Mouse (Mus musculus) MEL (cell line): ENCODE results near the gene Dusp14. TPM values are rescaled to one million over a fixed set of nuclear protein-coding genes. Genes with fewer than 3 reads are reported as not detected.

Source experiments
- DNase-seq: peaks from one replicate; pipeline ENCODE4 v3.0.0; 2011; ENCODE audit warnings: low read depth, low spot score
- H3K27ac ChIP-seq: 2 replicates; pipeline ENCODE4 v1.5.1; 2012; ENCODE audit warnings: low read depth, mild to moderate bottlenecking, control low read depth, low read length, moderate library complexity; ENCODE audit not compliant: control insufficient read depth
- H3K27me3 ChIP-seq, 2 experiments: fragments of 150-350 bp in 1 of 2; sonication (generic) in 1 of 2; 2 replicates each; pipeline ENCODE4 v1.6.1; 2012; ENCODE audit warnings: low read length in 2 of 2, mild to moderate bottlenecking in 2 of 2, improper control_type of control experiment in 1 of 2, moderate library complexity in 1 of 2; ENCODE audit not compliant: insufficient read depth in 2 of 2, control insufficient read depth in 1 of 2
- H3K36me3 ChIP-seq, 2 experiments: 2 replicates each; pipeline ENCODE4 v1.6.1; 2012 to 2014; ENCODE audit warnings: low read length in 2 of 2, improper control_type of control experiment in 1 of 2, inconsistent platforms in 1 of 2, mild to moderate bottlenecking in 1 of 2; ENCODE audit not compliant: insufficient read depth in 2 of 2, control insufficient read depth in 1 of 2
- H3K4me1 ChIP-seq, 2 experiments: fragments of 150-350 bp in 1 of 2; sonication (generic) in 1 of 2; 2 replicates each; pipeline ENCODE4 v1.6.1; 2012; ENCODE audit warnings: low read length in 2 of 2, improper control_type of control experiment in 1 of 2, mild to moderate bottlenecking in 1 of 2; ENCODE audit not compliant: insufficient read depth in 2 of 2, control insufficient read depth in 1 of 2
- H3K4me3 ChIP-seq, 2 experiments: fragments of 150-350 bp in 1 of 2; sonication (generic) in 1 of 2; 2 replicates each; pipeline ENCODE4 v1.5.1; 2012; ENCODE audit warnings: low read depth in 2 of 2, low read length in 2 of 2, mild to moderate bottlenecking in 2 of 2, moderate library complexity in 2 of 2, control low read depth in 1 of 2, improper control_type of control experiment in 1 of 2; ENCODE audit not compliant: control insufficient read depth in 1 of 2, insufficient read depth in 1 of 2
- H3K79me2 ChIP-seq: 2 replicates; pipeline ENCODE4 v1.6.1; 2012; ENCODE audit warnings: mild to moderate bottlenecking, low read length, moderate library complexity; ENCODE audit not compliant: control insufficient read depth, poor library complexity, insufficient read depth
- H3K9ac ChIP-seq: 2 replicates; pipeline ENCODE4 v1.6.1; 2012; ENCODE audit warnings: low read depth, mild to moderate bottlenecking, control low read depth, low read length, moderate library complexity; ENCODE audit not compliant: control insufficient read depth, poor library complexity, severe bottlenecking
- H3K9me3 ChIP-seq: fragments of 150-350 bp; sonication (generic); replicated peaks from 2 replicates; pipeline ENCODE4 v1.6.1; 2012; ENCODE audit warnings: mild to moderate bottlenecking, low read length, improper control_type of control experiment, moderate library complexity; ENCODE audit not compliant: insufficient read depth
- BHLHE40 ChIP-seq: IDR thresholded peaks from 2 replicates; pipeline ENCODE4 v1.6.1; 2012; ENCODE audit warnings: low read depth, mild to moderate bottlenecking, inconsistent platforms, low read length, improper control_type of control experiment, borderline replicate concordance
- CHD1 ChIP-seq: IDR thresholded peaks from 2 replicates; pipeline ENCODE4 v1.6.1; 2012; ENCODE audit warnings: low read depth, mild to moderate bottlenecking, inconsistent platforms, low read length, improper control_type of control experiment
- CHD2 ChIP-seq: IDR thresholded peaks from 2 replicates; pipeline ENCODE4 v1.6.1; 2011; ENCODE audit warnings: low read length, improper control_type of control experiment
- CTCF ChIP-seq, 3 experiments: IDR thresholded peaks in 2 of 3; conservative IDR thresholded peaks in 1 of 3; 2 replicates each; pipeline ENCODE4 v1.5.1; 2011 to 2012; ENCODE audit warnings: low read length in 3 of 3, low read depth in 2 of 3, mild to moderate bottlenecking in 2 of 3, improper control_type of control experiment in 1 of 3, inconsistent platforms in 1 of 3, mixed read lengths in 1 of 3, moderate library complexity in 1 of 3; ENCODE audit not compliant: control insufficient read depth in 1 of 3, insufficient read depth in 1 of 3, poor library complexity in 1 of 3, severe bottlenecking in 1 of 3
- E2F4 ChIP-seq: IDR thresholded peaks from 2 replicates; pipeline ENCODE4 v1.6.1; 2011; ENCODE audit warnings: low read depth, low read length, improper control_type of control experiment, borderline replicate concordance
- ETS1 ChIP-seq: IDR thresholded peaks from 2 replicates; pipeline ENCODE4 v1.6.1; 2012; ENCODE audit warnings: low read depth, mild to moderate bottlenecking, inconsistent platforms, low read length, improper control_type of control experiment, moderate library complexity
- GABPA ChIP-seq: IDR thresholded peaks from 2 replicates; pipeline ENCODE4 v1.6.1; 2012; ENCODE audit warnings: low read depth, mild to moderate bottlenecking, inconsistent platforms, low read length, improper control_type of control experiment, moderate library complexity
- HCFC1 ChIP-seq: IDR thresholded peaks from 2 replicates; pipeline ENCODE4 v1.6.1; 2012; ENCODE audit warnings: low read depth, mild to moderate bottlenecking, inconsistent platforms, low read length, improper control_type of control experiment, moderate library complexity
- KAT2A ChIP-seq: conservative IDR thresholded peaks from 2 replicates; pipeline ENCODE4 v1.6.1; 2012; ENCODE audit warnings: low read depth, low read length, improper control_type of control experiment, inconsistent platforms
- MAFK ChIP-seq: IDR thresholded peaks from 2 replicates; pipeline ENCODE4 v1.6.1; 2011; ENCODE audit warnings: low read depth, mild to moderate bottlenecking, low read length, improper control_type of control experiment, borderline replicate concordance
- MAX ChIP-seq: IDR thresholded peaks from 2 replicates; pipeline ENCODE4 v1.6.1; 2011; ENCODE audit warnings: low read length, improper control_type of control experiment
- MAZ ChIP-seq: IDR thresholded peaks from 2 replicates; pipeline ENCODE4 v1.6.1; 2012; ENCODE audit warnings: low read depth, mild to moderate bottlenecking, inconsistent platforms, low read length, improper control_type of control experiment
- MEF2A ChIP-seq: IDR thresholded peaks from 2 replicates; pipeline ENCODE4 v1.6.1; 2014; ENCODE audit warnings: low read depth, mild to moderate bottlenecking, inconsistent platforms, low read length, improper control_type of control experiment; ENCODE audit not compliant: poor library complexity, insufficient replicate concordance, severe bottlenecking; ENCODE audit errors: extremely low read depth
- MXI1 ChIP-seq: IDR thresholded peaks from 2 replicates; pipeline ENCODE4 v1.6.1; 2011; ENCODE audit warnings: mild to moderate bottlenecking, low read depth, low read length, improper control_type of control experiment
- MYB ChIP-seq: IDR thresholded peaks from 2 replicates; pipeline ENCODE4 v1.6.1; 2011; ENCODE audit warnings: mild to moderate bottlenecking, low read depth, low read length, improper control_type of control experiment
- MYC ChIP-seq: IDR thresholded peaks from 2 replicates; pipeline ENCODE4 v1.6.1; 2011; ENCODE audit warnings: low read depth, mild to moderate bottlenecking, low read length, improper control_type of control experiment, moderate library complexity
- NELFE ChIP-seq: IDR thresholded peaks from 2 replicates; pipeline ENCODE4 v1.6.1; 2011; ENCODE audit warnings: low read depth, low read length, improper control_type of control experiment
- NRF1 ChIP-seq: IDR thresholded peaks from 2 replicates; pipeline ENCODE4 v1.6.1; 2014; ENCODE audit warnings: low read depth, mild to moderate bottlenecking, inconsistent platforms, low read length, improper control_type of control experiment, moderate library complexity; ENCODE audit not compliant: poor library complexity, insufficient read depth, severe bottlenecking
- RCOR1 ChIP-seq: IDR thresholded peaks from 2 replicates; pipeline ENCODE4 v1.6.1; 2012; ENCODE audit warnings: low read depth, mild to moderate bottlenecking, inconsistent platforms, low read length, improper control_type of control experiment
- TBP ChIP-seq: IDR thresholded peaks from 2 replicates; pipeline ENCODE4 v1.8.0; 2011; ENCODE audit warnings: low read depth, low read length, improper control_type of control experiment
- TCF12 ChIP-seq: IDR thresholded peaks from 2 replicates; pipeline ENCODE4 v1.6.1; 2014; ENCODE audit warnings: low read depth, mild to moderate bottlenecking, inconsistent platforms, low read length, improper control_type of control experiment, moderate library complexity
- UBTF ChIP-seq: IDR thresholded peaks from 2 replicates; pipeline ENCODE4 v1.6.1; 2012; ENCODE audit warnings: low read depth, mild to moderate bottlenecking, inconsistent platforms, low read length, improper control_type of control experiment, moderate library complexity, borderline replicate concordance; ENCODE audit not compliant: insufficient read depth
- USF1 ChIP-seq: IDR thresholded peaks from 2 replicates; pipeline ENCODE4 v1.6.1; 2014; ENCODE audit warnings: low read depth, mild to moderate bottlenecking, inconsistent platforms, low read length, improper control_type of control experiment, moderate library complexity
- USF2 ChIP-seq, 2 experiments: IDR thresholded peaks; 2 replicates each; pipeline ENCODE4 v1.6.1; 2011 to 2012; ENCODE audit warnings: improper control_type of control experiment in 2 of 2, low read length in 2 of 2, borderline replicate concordance in 1 of 2, inconsistent platforms in 1 of 2, low read depth in 1 of 2, mild to moderate bottlenecking in 1 of 2; ENCODE audit not compliant: insufficient read depth in 1 of 2
- ZC3H11A ChIP-seq: IDR thresholded peaks from 2 replicates; pipeline ENCODE4 v1.6.1; 2012; ENCODE audit warnings: low read depth, mild to moderate bottlenecking, inconsistent platforms, low read length, improper control_type of control experiment
- ZNF384 ChIP-seq: IDR thresholded peaks from 2 replicates; pipeline ENCODE4 v1.6.1; 2012; ENCODE audit warnings: low read depth, mild to moderate bottlenecking, inconsistent platforms, low read length, improper control_type of control experiment
- polyA plus RNA-seq, 2 experiments: library from polyadenylated mRNA; stranded (reverse) in 1 of 2; unstranded in 1 of 2; fragments of >175 nt in 1 of 2; fragments of >200 nt in 1 of 2; gene quantifications; 2 replicates each; pipeline versions ENCODE4 v1.2.1 to v1.2.4; 2012; ENCODE audit warnings: low replicate concordance in 2 of 2, low read depth in 1 of 2; ENCODE audit not compliant: insufficient read length in 2 of 2, insufficient read depth in 1 of 2, missing spikeins in 1 of 2
- total RNA-seq: library from RNA; depleted of rRNA; stranded (reverse); fragments of 300-350 nt; gene quantifications from 2 replicates; pipeline ENCODE4 v1.2.3, GENCODE M21; 2012

The Dusp14 gene
- total and polyA plus RNA-seq, 3 experiments: 7.9 to 9.7 TPM; not detected in 1

DNA sequence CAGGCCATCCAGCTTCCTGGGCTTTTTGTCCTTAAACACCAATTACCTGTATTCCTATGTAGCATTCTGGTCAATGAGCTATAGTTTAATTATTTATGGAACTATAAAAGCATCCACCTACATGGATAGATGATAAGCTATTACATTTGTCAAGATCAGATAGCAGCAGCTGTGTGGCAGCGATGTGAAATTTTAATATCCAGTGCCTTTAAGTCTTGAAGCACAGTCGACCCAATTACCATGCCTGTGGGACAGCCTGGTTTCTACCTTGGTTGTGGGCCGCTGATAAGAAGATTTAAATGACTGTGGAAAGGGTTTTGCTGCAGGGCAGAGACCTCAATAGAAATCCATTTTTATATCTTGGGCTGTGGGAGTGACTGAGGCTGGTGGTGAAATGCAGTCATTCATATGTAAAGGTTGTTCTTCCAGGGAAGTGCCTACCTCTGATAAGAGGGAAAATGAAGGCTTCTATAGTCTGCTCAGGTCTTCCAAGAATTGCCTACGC lies 69.6 kb downstream of the Dusp14 start:
- TF ChIP-seq GABPA (no peak), USF2 (IDR thresholded peaks at IDR 0.05; ENCODE audit: borderline replicate concordance in 1 of 2, insufficient read depth in 1 of 2, low read depth in 1 of 2, low read length in 2 of 2) (no peak), CHD2 (no peak), MAZ (no peak), ZC3H11A (no peak), NELFE (no peak), ETS1 (no peak), UBTF (no peak), RCOR1 (no peak), BHLHE40 (no peak), TBP (no peak), CHD1 (no peak), MXI1 (no peak), MAFK (no peak), MYC (no peak), MAX (no peak)
- H3K79me2 ChIP-seq: no peaks in the 10 kb centered on the region
- no peak overlapping the region for H3K9ac ChIP-seq
- no peak overlapping the region for H3K27ac ChIP-seq
- H3K9me3 ChIP-seq: no peaks in the 10 kb centered on the region
- H3K4me3 ChIP-seq: no peak overlapping the region
- H3K4me1 ChIP-seq: no peaks in the 10 kb centered on the region
- H3K27me3 ChIP-seq: no peaks in the 10 kb centered on the region
- peaks cover 0 to 18% of the 10 kb centered on the region in 2 experiments; a peak in 2 of 4 replicates for H3K36me3 ChIP-seq
- no peak for DNase-seq

DNA sequence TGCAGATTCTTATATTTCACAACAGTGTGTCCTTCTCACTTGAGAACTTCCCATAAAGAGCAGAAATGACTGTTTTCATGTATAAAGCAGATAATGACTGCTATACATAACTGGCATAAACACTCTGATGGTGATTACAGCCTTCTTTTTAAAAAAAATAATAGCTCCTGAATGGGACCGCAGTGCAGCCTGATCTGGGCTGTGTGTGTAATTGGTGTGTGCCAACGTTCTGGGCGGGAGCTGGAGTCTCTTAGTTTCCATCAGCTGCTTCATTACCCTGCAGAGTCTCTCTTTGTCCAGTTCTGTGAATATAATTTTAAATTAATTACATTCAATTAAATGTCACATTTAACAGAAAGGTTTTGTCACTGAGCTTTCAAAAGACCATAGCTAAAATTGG lies 70.1 kb downstream of the Dusp14 start:
- H3K79me2 ChIP-seq: no peaks in the 10 kb centered on the region
- DNase-seq: no peak
- H3K27ac ChIP-seq: no peak overlapping the region
- no peak overlapping the region for H3K4me3 ChIP-seq
- H3K27me3 ChIP-seq: no peaks in the 10 kb centered on the region
- no peaks in the 10 kb centered on the region for H3K9me3 ChIP-seq
- H3K36me3 ChIP-seq: peaks cover 0 to 21% of the 10 kb centered on the region in 2 experiments; a peak in 2 of 4 replicates
- TF ChIP-seq MYB (no peak), ZNF384 (no peak), NRF1 (no peak), USF2 (IDR thresholded peaks at IDR 0.05; ENCODE audit: borderline replicate concordance in 1 of 2, insufficient read depth in 1 of 2, low read depth in 1 of 2, low read length in 2 of 2) (no peak), E2F4 (no peak), USF1 (no peak), TCF12 (no peak), MEF2A (no peak), TBP (no peak), HCFC1 (no peak), CTCF (IDR thresholded peaks at IDR 0.05 in 2 of 3, conservative IDR thresholded peaks at IDR 0.05 in 1 of 3; ENCODE audit: control insufficient read depth in 1 of 3, insufficient read depth in 1 of 3, low read depth in 2 of 3, low read length in 3 of 3, poor library complexity in 1 of 3, severe bottlenecking in 1 of 3) (no peak), KAT2A (no peak), MAX (no peak), RCOR1 (no peak)
- no peak overlapping the region for H3K9ac ChIP-seq
- H3K4me1 ChIP-seq: no peaks in the 10 kb centered on the region
